Mouse (Mus musculus): ENCODE data around the gene Psma1.

DNA sequence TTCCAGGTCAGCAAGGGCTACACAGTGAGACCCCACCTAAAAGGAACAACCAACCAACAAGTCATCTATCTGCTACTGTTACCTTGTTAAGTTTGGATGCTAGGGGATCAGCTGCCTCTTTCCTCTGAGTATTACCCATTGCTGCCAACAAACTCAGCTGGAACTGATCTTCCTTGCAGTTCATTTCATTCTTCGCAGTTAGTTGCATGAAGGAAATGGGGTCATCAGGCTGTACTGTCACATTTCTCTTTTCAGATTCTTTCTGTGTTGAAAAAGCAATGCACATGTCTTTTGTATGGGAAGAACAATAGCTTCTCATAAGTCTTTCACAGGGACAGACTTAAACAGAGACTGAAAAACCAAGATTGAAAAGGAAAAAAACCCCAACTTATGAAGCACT is 49.4 kb downstream of the Psma1 start:
- TF ChIP-seq CTCF (IDR thresholded peaks at IDR 0.05; ENCODE audit: low read depth) (no peak), EP300 (optimal IDR thresholded peaks at IDR 0.05) (no peak)
